Mouse (Mus musculus) megakaryocyte, adult 5-6 weeks (primary cell): ENCODE measurements around the gene Olfr1358. TPM values are rescaled to one million over a fixed set of nuclear protein-coding genes. Genes with fewer than 3 reads are reported as not detected.

Experiments used
- ATAC-seq: 2 replicates; pipeline ENCODE4 v1.8.0; 2016; ENCODE audit warnings: mild to moderate bottlenecking, inconsistent platforms; ENCODE audit not compliant: poor library complexity, severe bottlenecking
- total RNA-seq, 2 experiments: library from RNA; stranded (forward) in 1 of 2; stranded (reverse) in 1 of 2; fragments of 153-499, 151-499 nt in 1 of 2; fragments of 221-1000, 200-1000 nt in 1 of 2; gene quantifications; 2 replicates each; pipeline versions ENCODE4 v1.2.3 to v1.2.4; 2015 to 2017

The Olfr1358 gene
- total RNA-seq, 2 experiments from 2014 or later = not detected

- no peak for ATAC-seq
Measured at GRCm38 (mm10) chr10:78569191-78569590, 52.0 kb downstream of the Olfr1358 start.

DNA sequence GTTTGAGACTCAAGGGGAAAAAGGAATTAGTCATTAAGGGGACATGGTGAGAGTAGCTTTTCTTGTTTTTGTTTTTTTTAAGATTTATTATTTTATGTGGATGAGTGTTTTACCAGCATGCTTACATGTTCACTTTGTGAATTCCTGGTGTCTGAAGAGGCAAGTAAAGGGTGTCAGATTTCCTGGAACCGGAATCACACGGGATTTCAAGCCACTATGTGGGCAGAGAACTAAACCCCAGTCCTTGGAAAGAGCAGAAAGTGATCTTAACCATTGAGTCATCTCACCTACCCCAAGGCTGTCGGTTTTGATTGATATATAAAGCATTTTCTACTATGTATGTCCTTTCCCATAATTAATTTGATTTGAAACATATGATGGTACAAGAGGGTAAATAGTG is 52.5 kb downstream of the Olfr1358 start:
- no peak for ATAC-seq

Other genes starting within 250 kb of the Olfr1358 start
- gene Agpat3, start 164.9 kb upstream of the Olfr1358 start, total RNA-seq (2015) = 1.8 and 2.4 TPM in 2 replicates
- gene Agpat3, start 164.9 kb upstream of the Olfr1358 start, total RNA-seq (2017) = 2.8 and 5.2 TPM in 2 replicates
- gene Rrp1, start 104.4 kb upstream of the Olfr1358 start, total RNA-seq (2015) = 32.9 and 38.3 TPM in 2 replicates
- gene Rrp1, start 104.4 kb upstream of the Olfr1358 start, total RNA-seq (2017) = 173 and 213 TPM in 2 replicates
- 122 and 148 TPM in 2 replicates for gene Cstb, start 91.8 kb upstream of the Olfr1358 start, total RNA-seq (2015)
- 119 and 125 TPM in 2 replicates for gene Cstb, start 91.8 kb upstream of the Olfr1358 start, total RNA-seq (2017)
- 21.7 and 23.0 TPM in 2 replicates for gene Pdxk, start 52.5 kb upstream of the Olfr1358 start, total RNA-seq (2015)
- 16.5 and 19.6 TPM in 2 replicates for gene Pdxk, start 52.5 kb upstream of the Olfr1358 start, total RNA-seq (2017)
- gene Ilvbl, start 56.9 kb downstream of the Olfr1358 start, total RNA-seq (2015) = 16.3 and 19.8 TPM in 2 replicates
- gene Ilvbl, start 56.9 kb downstream of the Olfr1358 start, total RNA-seq (2017) = 8.4 and 8.6 TPM in 2 replicates
- 0.25 TPM in 1 of 2 replicates, not detected in the other for gene Syde1, start 74.5 kb downstream of the Olfr1358 start, total RNA-seq (2015)
- gene Syde1, start 74.5 kb downstream of the Olfr1358 start, total RNA-seq (2017) = 0.15 and 0.37 TPM in 2 replicates
- gene Olfr1357, start 100.6 kb downstream of the Olfr1358 start, total RNA-seq (2015) = not detected in 2 replicates
- gene Olfr1357, start 100.6 kb downstream of the Olfr1358 start, total RNA-seq (2017) = not detected in 2 replicates
- not detected in 2 replicates for gene Casp14, start 200.9 kb downstream of the Olfr1358 start, total RNA-seq (2015)
- gene Casp14, start 200.9 kb downstream of the Olfr1358 start, total RNA-seq (2017) = not detected in 2 replicates
- not detected in 2 replicates for gene Ccdc105, start 235.6 kb downstream of the Olfr1358 start, total RNA-seq (2015)
- gene Ccdc105, start 235.6 kb downstream of the Olfr1358 start, total RNA-seq (2017) = not detected in 2 replicates